Mouse (Mus musculus): Measurements from ENCODE around the gene Xrcc4.

GRCm38 (mm10) chr13:89914332-89914731 lies 175.1 kb downstream of the Xrcc4 start:
- no peak for TF ChIP-seq CTCF (IDR thresholded peaks at IDR 0.05; ENCODE audit: low read depth, low read length)
- no peak for TF ChIP-seq GATA2 (IDR thresholded peaks at IDR 0.05; ENCODE audit: borderline replicate concordance, low read depth, low read length)
- no peak for TF ChIP-seq POLR2AphosphoS5 (IDR thresholded peaks at IDR 0.05; ENCODE audit: insufficient replicate concordance, low read depth, low read length)
- TF ChIP-seq GATA1 (IDR thresholded peaks at IDR 0.05; ENCODE audit: borderline replicate concordance, low read length) = no peak

Data from G1E (cell line).